Mouse (Mus musculus): ENCODE results near the gene Elk3. TPM values are rescaled to one million over a fixed set of nuclear protein-coding genes. Genes with fewer than 3 reads are reported as not detected.

Gene Elk3
- polyA plus RNA-seq, 1 experiment from 2014 or later = 14.2 TPM

GRCm38 (mm10) chr10:93255294-93255693 lies 55.6 kb downstream of the Elk3 start:
- no peak overlapping the region for H3K4me3 ChIP-seq (ENCODE audit: low read depth, low read length)
- H3K4me1 ChIP-seq (replicated peaks; ENCODE audit: control insufficient read depth, insufficient read depth, low read length) = no peaks in the 10 kb centered on the region
- 61% methylated on average over 13 of the region's 13 CpGs for WGBS
- H3K27ac ChIP-seq (ENCODE audit: low read depth, low read length) = no peak overlapping the region
- no peak overlapping the region for H3K4me2 ChIP-seq (replicated peaks; ENCODE audit: low read depth)
- H3K36me3 ChIP-seq (ENCODE audit: control insufficient read depth, insufficient read depth) = no peaks in the 10 kb centered on the region
- no peak overlapping the region for H3K9ac ChIP-seq (ENCODE audit: low read depth, low read length)
- no peak for ATAC-seq
- TF ChIP-seq CTCF (IDR thresholded peaks at IDR 0.05; ENCODE audit: low read depth) = no peak
- no peaks in the 10 kb centered on the region for H3K27me3 ChIP-seq (replicated peaks; ENCODE audit: control insufficient read depth, insufficient read depth, low read length)
- H3K9me3 ChIP-seq (ENCODE audit: control insufficient read depth) = no peaks in the 10 kb centered on the region

DNA sequence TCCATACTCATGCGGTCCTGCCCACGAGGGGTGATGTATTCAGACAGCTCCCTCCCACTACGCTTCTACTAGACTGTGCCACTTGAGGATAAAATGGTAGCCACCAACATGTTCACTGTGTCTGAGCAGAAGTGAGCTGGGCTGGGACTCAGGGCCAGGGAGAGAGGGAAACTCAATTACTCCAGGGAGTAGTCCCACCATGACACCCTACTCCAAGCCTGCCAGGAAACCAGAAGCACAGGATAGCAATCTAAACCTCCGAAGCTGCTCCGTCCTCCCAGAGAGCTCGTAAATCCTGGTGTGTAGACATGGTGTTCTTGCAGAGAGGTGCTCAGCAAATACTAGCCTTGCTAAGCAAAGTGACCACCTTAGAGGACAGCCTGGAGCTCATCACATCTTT lies 57.8 kb downstream of the Elk3 start:
- Histone ChIP-seq H3K4me2 (replicated peaks; ENCODE audit: low read depth) (no peak overlapping the region), H3K4me3 (ENCODE audit: low read depth, low read length) (no peak overlapping the region), H3K27ac (ENCODE audit: low read depth, low read length) (no peak overlapping the region), H3K4me1 (replicated peaks; ENCODE audit: control insufficient read depth, insufficient read depth, low read length) (no peaks in the 10 kb centered on the region), H3K27me3 (replicated peaks; ENCODE audit: control insufficient read depth, insufficient read depth, low read length) (no peaks in the 10 kb centered on the region), H3K36me3 (ENCODE audit: control insufficient read depth, insufficient read depth) (peaks cover 7% of the 10 kb centered on the region; the same call in 1 of the 2 replicates), H3K9ac (ENCODE audit: low read depth, low read length) (no peak overlapping the region), H3K9me3 (ENCODE audit: control insufficient read depth) (no peaks in the 10 kb centered on the region)
- no peak for ATAC-seq
- TF ChIP-seq CTCF (IDR thresholded peaks at IDR 0.05; ENCODE audit: low read depth) = no peak
- WGBS = 77% methylated on average over 6 of the region's 6 CpGs

GRCm38 (mm10) chr10:93252661-93253060 lies 58.3 kb downstream of the Elk3 start:
- WGBS = 95% methylated on average over 2 of the region's 2 CpGs
- no peak for ATAC-seq
- Histone ChIP-seq H3K4me1 (replicated peaks; ENCODE audit: control insufficient read depth, insufficient read depth, low read length) (no peaks in the 10 kb centered on the region), H3K4me3 (ENCODE audit: low read depth, low read length) (no peak overlapping the region), H3K27me3 (replicated peaks; ENCODE audit: control insufficient read depth, insufficient read depth, low read length) (no peaks in the 10 kb centered on the region), H3K36me3 (ENCODE audit: control insufficient read depth, insufficient read depth) (peaks cover 7% of the 10 kb centered on the region; the same call in 1 of the 2 replicates), H3K9ac (ENCODE audit: low read depth, low read length) (no peak overlapping the region), H3K4me2 (replicated peaks; ENCODE audit: low read depth) (no peak overlapping the region), H3K9me3 (ENCODE audit: control insufficient read depth) (no peaks in the 10 kb centered on the region), H3K27ac (ENCODE audit: low read depth, low read length) (no peak overlapping the region)
- no peak for TF ChIP-seq CTCF (IDR thresholded peaks at IDR 0.05; ENCODE audit: low read depth)

- Histone ChIP-seq H3K27ac (ENCODE audit: low read depth, low read length) (no peak overlapping the region), H3K4me1 (replicated peaks; ENCODE audit: control insufficient read depth, insufficient read depth, low read length) (no peaks in the 10 kb centered on the region), H3K36me3 (ENCODE audit: control insufficient read depth, insufficient read depth) (peaks cover 7% of the 10 kb centered on the region; the same call in 1 of the 2 replicates), H3K27me3 (replicated peaks; ENCODE audit: control insufficient read depth, insufficient read depth, low read length) (no peaks in the 10 kb centered on the region), H3K9me3 (ENCODE audit: control insufficient read depth) (no peaks in the 10 kb centered on the region), H3K9ac (ENCODE audit: low read depth, low read length) (no peak overlapping the region), H3K4me3 (ENCODE audit: low read depth, low read length) (no peak overlapping the region), H3K4me2 (replicated peaks; ENCODE audit: low read depth) (no peak overlapping the region)
- 78% methylated on average over 8 of the region's 8 CpGs for WGBS
- ATAC-seq = no peak
- TF ChIP-seq CTCF (IDR thresholded peaks at IDR 0.05; ENCODE audit: low read depth) = no peak
Observed at GRCm38 (mm10) chr10:93251426-93251825, 59.5 kb downstream of the Elk3 start.

DNA sequence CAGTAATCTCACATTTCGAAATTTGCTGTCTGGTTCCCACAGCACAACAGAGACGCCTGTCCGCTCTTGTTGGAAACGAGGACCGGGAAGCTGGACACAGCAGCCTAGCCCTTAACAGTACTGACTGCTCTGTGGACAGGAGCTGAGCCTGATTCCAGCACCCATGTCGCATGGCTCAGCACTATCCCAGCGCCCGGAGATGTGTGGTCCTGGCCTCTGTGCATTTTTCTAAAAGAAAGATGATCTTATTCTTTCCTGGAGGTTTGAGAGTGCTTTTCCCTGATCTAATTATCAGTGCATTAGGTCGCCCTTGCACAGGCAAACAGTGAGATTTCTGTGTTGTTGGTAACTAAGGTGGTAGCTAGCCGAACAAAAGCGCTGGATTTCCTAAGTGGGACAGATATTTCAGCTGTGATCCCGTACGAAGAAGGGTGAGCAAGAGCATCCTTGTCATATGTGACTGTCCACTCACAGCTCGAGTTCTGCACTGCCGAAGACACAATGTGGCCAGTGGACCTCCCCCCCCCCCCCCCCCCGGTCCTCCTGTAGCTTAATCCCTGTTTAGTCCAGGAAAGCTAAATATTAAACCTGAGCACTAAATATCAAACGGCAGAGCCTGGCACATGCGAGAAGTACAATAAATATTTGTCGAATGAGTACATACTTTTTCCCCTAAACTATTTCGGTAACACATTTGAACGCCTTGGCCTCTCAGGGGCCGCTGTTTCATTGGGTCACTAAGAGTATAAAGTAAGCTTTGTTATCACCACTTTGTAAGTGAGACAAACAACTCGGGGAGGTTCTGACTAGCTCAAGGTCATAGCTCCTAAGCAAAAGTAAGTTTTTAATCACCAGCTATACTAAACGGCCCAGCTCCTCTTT lies 60.3 kb downstream of the Elk3 start:
- Histone ChIP-seq H3K27me3 (replicated peaks; ENCODE audit: control insufficient read depth, insufficient read depth, low read length) (no peaks in the 10 kb centered on the region), H3K9ac (ENCODE audit: low read depth, low read length) (no peak overlapping the region), H3K4me1 (replicated peaks; ENCODE audit: control insufficient read depth, insufficient read depth, low read length) (no peaks in the 10 kb centered on the region), H3K9me3 (ENCODE audit: control insufficient read depth) (no peaks in the 10 kb centered on the region), H3K4me2 (replicated peaks; ENCODE audit: low read depth) (no peak overlapping the region), H3K36me3 (ENCODE audit: control insufficient read depth, insufficient read depth) (peaks cover 7% of the 10 kb centered on the region; the same call in 1 of the 2 replicates), H3K27ac (ENCODE audit: low read depth, low read length) (no peak overlapping the region), H3K4me3 (ENCODE audit: low read depth, low read length) (no peak overlapping the region)
- ATAC-seq = no peak
- no peak for TF ChIP-seq CTCF (IDR thresholded peaks at IDR 0.05; ENCODE audit: low read depth)
- WGBS = 38% methylated on average over 24 of the region's 24 CpGs

DNA sequence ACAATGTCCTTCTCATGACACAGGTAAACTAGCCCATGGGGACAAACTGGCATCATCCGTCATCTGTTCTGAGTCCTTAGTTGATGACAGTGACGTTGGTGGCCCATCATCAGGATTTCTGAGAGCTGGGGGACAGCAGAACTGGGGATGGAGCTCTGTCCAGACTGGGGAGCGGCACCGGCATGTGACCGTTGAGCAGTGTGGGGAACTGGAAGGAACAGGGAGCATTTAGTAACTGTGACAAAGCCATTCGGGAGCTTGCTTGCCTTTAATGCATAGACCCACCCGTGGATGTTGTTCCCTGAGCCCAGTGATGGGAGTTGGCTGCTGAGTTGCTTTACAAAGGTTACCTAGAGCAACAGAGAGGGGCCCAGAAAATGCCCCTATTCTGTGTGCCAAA lies 61.0 kb downstream of the Elk3 start:
- peaks cover 7% of the 10 kb centered on the region; the same call in 1 of the 2 replicates for H3K36me3 ChIP-seq (ENCODE audit: control insufficient read depth, insufficient read depth)
- H3K4me1 ChIP-seq (replicated peaks; ENCODE audit: control insufficient read depth, insufficient read depth, low read length) = no peaks in the 10 kb centered on the region
- H3K9me3 ChIP-seq (ENCODE audit: control insufficient read depth) = no peaks in the 10 kb centered on the region
- no peak overlapping the region for H3K4me2 ChIP-seq (replicated peaks; ENCODE audit: low read depth)
- 68% methylated on average over 7 of the region's 7 CpGs for WGBS
- H3K9ac ChIP-seq (ENCODE audit: low read depth, low read length) = no peak overlapping the region
- H3K27me3 ChIP-seq (replicated peaks; ENCODE audit: control insufficient read depth, insufficient read depth, low read length) = no peaks in the 10 kb centered on the region
- H3K4me3 ChIP-seq (ENCODE audit: low read depth, low read length) = no peak overlapping the region
- no peak for TF ChIP-seq CTCF (IDR thresholded peaks at IDR 0.05; ENCODE audit: low read depth)
- no peak for ATAC-seq
- H3K27ac ChIP-seq (ENCODE audit: low read depth, low read length) = no peak overlapping the region
